ENCODE assay signal across 8 mouse cellular contexts in genomic region chr4:98887148-98887547, GRCm38 (mm10). TPM values are rescaled to one million over a fixed set of nuclear protein-coding genes. Genes with fewer than 3 reads are reported as not detected.
DNase-seq lines count a peak whose midpoint lies in the region; ATAC-seq and TF ChIP-seq lines count a peak whose summit lies in the region.

No protein-coding gene starts in this region.

- H3K27me3 ChIP-seq in heart, postnatal 0 days (ENCODE audit: control insufficient read depth, insufficient read depth, low read length), result no peaks in the 10 kb centered on the region
- H3K27me3 ChIP-seq in liver, postnatal 0 days (ENCODE audit: insufficient read depth, low read length), result no peaks in the 10 kb centered on the region
- H3K27me3 ChIP-seq in neural tube, embryonic 15.5 days (replicated peaks), result no peaks in the 10 kb centered on the region

- WGBS in heart, postnatal 0 days, result 14% methylated on average over 10 of the region's 10 CpGs
- 19% methylated on average over 10 of the region's 10 CpGs for WGBS in liver, postnatal 0 days (ENCODE audit: insufficient replicate concordance)
- 29% methylated on average over 10 of the region's 10 CpGs for WGBS in neural tube, embryonic 15.5 days

- no peak overlapping the region for H3K9ac ChIP-seq in heart, postnatal 0 days (replicated peaks; ENCODE audit: low read depth, low read length)
- no peak overlapping the region for H3K9ac ChIP-seq in liver, postnatal 0 days (replicated peaks)
- no peak overlapping the region for H3K9ac ChIP-seq in neural tube, embryonic 15.5 days (replicated peaks)

- H3K9me3 ChIP-seq in heart, postnatal 0 days (replicated peaks; ENCODE audit: control insufficient read depth, low read length), result no peaks in the 10 kb centered on the region
- H3K9me3 ChIP-seq in liver, postnatal 0 days (ENCODE audit: low read length), result no peaks in the 10 kb centered on the region
- H3K9me3 ChIP-seq in neural tube, embryonic 15.5 days (replicated peaks), result no peaks in the 10 kb centered on the region

- no peak for TF ChIP-seq EP300 in heart, postnatal 0 days (IDR thresholded peaks at IDR 0.05; ENCODE audit: low read depth)
- TF ChIP-seq EP300 in liver, postnatal 0 days (IDR thresholded peaks at IDR 0.05; ENCODE audit: low read depth), result no peak

- no peak overlapping the region for H3K4me3 ChIP-seq in heart, postnatal 0 days (ENCODE audit: low read depth, low read length)
- no peak overlapping the region for H3K4me3 ChIP-seq in liver, postnatal 0 days (ENCODE audit: low read depth, low read length)
- H3K4me3 ChIP-seq in neural tube, embryonic 15.5 days (replicated peaks), result no peak overlapping the region

- no peaks in the 10 kb centered on the region for H3K4me1 ChIP-seq in heart, postnatal 0 days (ENCODE audit: control insufficient read depth, insufficient read depth)
- H3K4me1 ChIP-seq in liver, postnatal 0 days (ENCODE audit: insufficient read depth), result no peaks in the 10 kb centered on the region
- no peaks in the 10 kb centered on the region for H3K4me1 ChIP-seq in neural tube, embryonic 15.5 days

- ATAC-seq in heart, postnatal 0 days (ENCODE audit: insufficient read depth, low read depth), result peak; percentile 77
- ATAC-seq in liver, postnatal 0 days, result no peak
- ATAC-seq in neural tube, embryonic 15.5 days (ENCODE audit: low FRiP score), result peak; percentile 84; the same call in 1 of the 2 replicates
- no peak for ATAC-seq in inflammation-experienced regulatory T-cells, adult 6 months

- TF ChIP-seq CTCF in heart, postnatal 0 days (IDR thresholded peaks at IDR 0.05; ENCODE audit: low read depth), result peak; percentile 84
- peak; percentile 79 for TF ChIP-seq CTCF in liver, postnatal 0 days (IDR thresholded peaks at IDR 0.05; ENCODE audit: low read depth)

- DNase-seq in A20 (ENCODE audit: low read depth, low spot score) (peak; percentile 69), R1 (ENCODE audit: low read depth, low spot score) (peak; percentile 77)
- DNase-seq in embryo, embryonic 10 days (ENCODE audit: low spot score), result peak; percentile 92
- peak; percentile 66 for DNase-seq in heart, postnatal 0 days (ENCODE audit: low spot score)
- peak; percentile 65 for DNase-seq in kidney, postnatal 14 days
- DNase-seq in liver, postnatal 0 days, result peak; percentile 29

- no peak overlapping the region for H3K27ac ChIP-seq in heart, postnatal 0 days (ENCODE audit: low read depth)
- H3K27ac ChIP-seq in liver, postnatal 0 days (ENCODE audit: low read depth), result no peak overlapping the region
- no peak overlapping the region for H3K27ac ChIP-seq in neural tube, embryonic 15.5 days (replicated peaks)

- H3K36me3 ChIP-seq in heart, postnatal 0 days (replicated peaks; ENCODE audit: control insufficient read depth, insufficient read depth, low read length), result no peaks in the 10 kb centered on the region
- H3K36me3 ChIP-seq in liver, postnatal 0 days (replicated peaks; ENCODE audit: insufficient read depth, low read length), result no peaks in the 10 kb centered on the region
- no peaks in the 10 kb centered on the region for H3K36me3 ChIP-seq in neural tube, embryonic 15.5 days

- H3K4me2 ChIP-seq in heart, postnatal 0 days (ENCODE audit: low read depth, low read length), result no peak overlapping the region
- no peak overlapping the region for H3K4me2 ChIP-seq in liver, postnatal 0 days (ENCODE audit: low read depth, low read length)
- H3K4me2 ChIP-seq in neural tube, embryonic 15.5 days, result no peak overlapping the region

RNA-seq across cellular contexts. Expression of gene Usp1, which starts 36.5 kb away (rescaled TPM):
- 11.4 and 16.5 TPM in 2 replicates for total RNA-seq in heart, postnatal 0 days (2014; rRNA removed; ENCODE audit: low replicate concordance)
- 24.5 and 27.8 TPM in 2 replicates for polyA plus RNA-seq in heart, postnatal 0 days (2015; fragmentation: Nextera tagmentation; extraction: Ambion mirVana)
- polyA plus RNA-seq in liver, postnatal 0 days (2015; fragmentation: Nextera tagmentation; extraction: Ambion mirVana), result 38.6 and 39.3 TPM in 2 replicates
- polyA plus RNA-seq in neural tube, embryonic 15.5 days (2015; fragmentation: Nextera tagmentation; extraction: Ambion mirVana), result 27.0 and 40.2 TPM in 2 replicates
- polyA plus RNA-seq in inflammation-experienced regulatory T-cells, adult 6 months (2017; shearing (Covaris generic)), result 10 to 100 TPM; 13.8 to 23.4 (median 17.3) TPM

Comparison
In these comparisons a context has a peak if more than half of its experiments do, and no peak if none do; other contexts are left out.
1. DNase-seq: peak in every context shown above with its lines; median percentile 92 in embryo, embryonic 10 days; 77 in R1; 69 in A20; 66 in heart, postnatal 0 days; 65 in kidney, postnatal 14 days; 29 in liver, postnatal 0 days.
2. ATAC-seq: peak in heart, postnatal 0 days (single experiment) and neural tube, embryonic 15.5 days (single experiment); none in liver, postnatal 0 days (single experiment) and inflammation-experienced regulatory T-cells, adult 6 months (single experiment).